Mouse (Mus musculus) MEL (cell line): ENCODE measurements around the gene Mier3. TPM values are rescaled to one million over a fixed set of nuclear protein-coding genes. Genes with fewer than 3 reads are reported as not detected.
"Not testable (repeated sequence)": the region's sequence is repeated elsewhere in the genome, so short reads cannot be mapped to it uniquely, and the experiment has no call there.

ENCODE experiments used
- DNase-seq: peaks from one replicate; pipeline ENCODE4 v3.0.0; 2011; ENCODE audit warnings: low read depth, low spot score
- H3K27ac ChIP-seq: 2 replicates; pipeline ENCODE4 v1.5.1; 2012; ENCODE audit warnings: low read depth, mild to moderate bottlenecking, control low read depth, low read length, moderate library complexity; ENCODE audit not compliant: control insufficient read depth
- H3K27me3 ChIP-seq, 2 experiments: fragments of 150-350 bp in 1 of 2; sonication (generic) in 1 of 2; 2 replicates each; pipeline ENCODE4 v1.6.1; 2012; ENCODE audit warnings: low read length in 2 of 2, mild to moderate bottlenecking in 2 of 2, improper control_type of control experiment in 1 of 2, moderate library complexity in 1 of 2; ENCODE audit not compliant: insufficient read depth in 2 of 2, control insufficient read depth in 1 of 2
- H3K36me3 ChIP-seq, 2 experiments: 2 replicates each; pipeline ENCODE4 v1.6.1; 2012 to 2014; ENCODE audit warnings: low read length in 2 of 2, improper control_type of control experiment in 1 of 2, inconsistent platforms in 1 of 2, mild to moderate bottlenecking in 1 of 2; ENCODE audit not compliant: insufficient read depth in 2 of 2, control insufficient read depth in 1 of 2
- H3K4me1 ChIP-seq, 2 experiments: fragments of 150-350 bp in 1 of 2; sonication (generic) in 1 of 2; 2 replicates each; pipeline ENCODE4 v1.6.1; 2012; ENCODE audit warnings: low read length in 2 of 2, improper control_type of control experiment in 1 of 2, mild to moderate bottlenecking in 1 of 2; ENCODE audit not compliant: insufficient read depth in 2 of 2, control insufficient read depth in 1 of 2
- H3K4me3 ChIP-seq, 2 experiments: fragments of 150-350 bp in 1 of 2; sonication (generic) in 1 of 2; 2 replicates each; pipeline ENCODE4 v1.5.1; 2012; ENCODE audit warnings: low read depth in 2 of 2, low read length in 2 of 2, mild to moderate bottlenecking in 2 of 2, moderate library complexity in 2 of 2, control low read depth in 1 of 2, improper control_type of control experiment in 1 of 2; ENCODE audit not compliant: control insufficient read depth in 1 of 2, insufficient read depth in 1 of 2
- H3K79me2 ChIP-seq: 2 replicates; pipeline ENCODE4 v1.6.1; 2012; ENCODE audit warnings: mild to moderate bottlenecking, low read length, moderate library complexity; ENCODE audit not compliant: control insufficient read depth, poor library complexity, insufficient read depth
- H3K9ac ChIP-seq: 2 replicates; pipeline ENCODE4 v1.6.1; 2012; ENCODE audit warnings: low read depth, mild to moderate bottlenecking, control low read depth, low read length, moderate library complexity; ENCODE audit not compliant: control insufficient read depth, poor library complexity, severe bottlenecking
- H3K9me3 ChIP-seq: fragments of 150-350 bp; sonication (generic); replicated peaks from 2 replicates; pipeline ENCODE4 v1.6.1; 2012; ENCODE audit warnings: mild to moderate bottlenecking, low read length, improper control_type of control experiment, moderate library complexity; ENCODE audit not compliant: insufficient read depth
- BHLHE40 ChIP-seq: IDR thresholded peaks from 2 replicates; pipeline ENCODE4 v1.6.1; 2012; ENCODE audit warnings: low read depth, mild to moderate bottlenecking, inconsistent platforms, low read length, improper control_type of control experiment, borderline replicate concordance
- CHD2 ChIP-seq: IDR thresholded peaks from 2 replicates; pipeline ENCODE4 v1.6.1; 2011; ENCODE audit warnings: low read length, improper control_type of control experiment
- ELF1 ChIP-seq: IDR thresholded peaks from 2 replicates; pipeline ENCODE4 v1.6.1; 2014; ENCODE audit warnings: low read depth, mild to moderate bottlenecking, inconsistent platforms, low read length, improper control_type of control experiment, moderate library complexity
- EP300 ChIP-seq, 2 experiments: IDR thresholded peaks; 2 replicates each; pipeline ENCODE4 v1.6.1; 2011; ENCODE audit warnings: improper control_type of control experiment in 2 of 2, low read length in 2 of 2, low read depth in 1 of 2, mild to moderate bottlenecking in 1 of 2
- ETS1 ChIP-seq: IDR thresholded peaks from 2 replicates; pipeline ENCODE4 v1.6.1; 2012; ENCODE audit warnings: low read depth, mild to moderate bottlenecking, inconsistent platforms, low read length, improper control_type of control experiment, moderate library complexity
- GABPA ChIP-seq: IDR thresholded peaks from 2 replicates; pipeline ENCODE4 v1.6.1; 2012; ENCODE audit warnings: low read depth, mild to moderate bottlenecking, inconsistent platforms, low read length, improper control_type of control experiment, moderate library complexity
- GATA1 ChIP-seq: IDR thresholded peaks from 2 replicates; pipeline ENCODE4 v1.6.1; 2011; ENCODE audit warnings: low read depth, low read length, improper control_type of control experiment
- HCFC1 ChIP-seq: IDR thresholded peaks from 2 replicates; pipeline ENCODE4 v1.6.1; 2012; ENCODE audit warnings: low read depth, mild to moderate bottlenecking, inconsistent platforms, low read length, improper control_type of control experiment, moderate library complexity
- JUND ChIP-seq: IDR thresholded peaks from 2 replicates; pipeline ENCODE4 v1.6.1; 2011; ENCODE audit warnings: low read depth, mild to moderate bottlenecking, improper control_type of control experiment, low read length
- KAT2A ChIP-seq: conservative IDR thresholded peaks from 2 replicates; pipeline ENCODE4 v1.6.1; 2012; ENCODE audit warnings: low read depth, low read length, improper control_type of control experiment, inconsistent platforms
- MAFK ChIP-seq: IDR thresholded peaks from 2 replicates; pipeline ENCODE4 v1.6.1; 2011; ENCODE audit warnings: low read depth, mild to moderate bottlenecking, low read length, improper control_type of control experiment, borderline replicate concordance
- MYB ChIP-seq: IDR thresholded peaks from 2 replicates; pipeline ENCODE4 v1.6.1; 2011; ENCODE audit warnings: mild to moderate bottlenecking, low read depth, low read length, improper control_type of control experiment
- MYC ChIP-seq: IDR thresholded peaks from 2 replicates; pipeline ENCODE4 v1.6.1; 2011; ENCODE audit warnings: low read depth, mild to moderate bottlenecking, low read length, improper control_type of control experiment, moderate library complexity
- POLR2A ChIP-seq, 2 experiments: IDR thresholded peaks; 2 replicates each; pipeline ENCODE4 v1.6.1; 2011 to 2012; ENCODE audit warnings: low read length in 2 of 2, mild to moderate bottlenecking in 2 of 2, control low read depth in 1 of 2, improper control_type of control experiment in 1 of 2, low read depth in 1 of 2, moderate library complexity in 1 of 2; ENCODE audit not compliant: control insufficient read depth in 1 of 2, insufficient read depth in 1 of 2, poor library complexity in 1 of 2
- POLR2AphosphoS2 ChIP-seq: IDR thresholded peaks from 2 replicates; pipeline ENCODE4 v1.6.1; 2011; ENCODE audit warnings: low read length, improper control_type of control experiment
- POLR2AphosphoS5 ChIP-seq: IDR thresholded peaks from 2 replicates; pipeline ENCODE4 v1.6.1; 2012; ENCODE audit warnings: low read depth, borderline replicate concordance, mild to moderate bottlenecking, inconsistent platforms, low read length, moderate library complexity, mixed read lengths
- RAD21 ChIP-seq: IDR thresholded peaks from 2 replicates; pipeline ENCODE4 v1.6.1; 2011; ENCODE audit warnings: mild to moderate bottlenecking, low read depth, low read length, improper control_type of control experiment
- RCOR1 ChIP-seq: IDR thresholded peaks from 2 replicates; pipeline ENCODE4 v1.6.1; 2012; ENCODE audit warnings: low read depth, mild to moderate bottlenecking, inconsistent platforms, low read length, improper control_type of control experiment
- UBTF ChIP-seq: IDR thresholded peaks from 2 replicates; pipeline ENCODE4 v1.6.1; 2012; ENCODE audit warnings: low read depth, mild to moderate bottlenecking, inconsistent platforms, low read length, improper control_type of control experiment, moderate library complexity, borderline replicate concordance; ENCODE audit not compliant: insufficient read depth
- ZC3H11A ChIP-seq: IDR thresholded peaks from 2 replicates; pipeline ENCODE4 v1.6.1; 2012; ENCODE audit warnings: low read depth, mild to moderate bottlenecking, inconsistent platforms, low read length, improper control_type of control experiment
- ZMIZ1 ChIP-seq: IDR thresholded peaks from 2 replicates; pipeline ENCODE4 v1.6.1; 2012; ENCODE audit warnings: low read depth, mild to moderate bottlenecking, inconsistent platforms, low read length, improper control_type of control experiment, moderate library complexity
- ZNF384 ChIP-seq: IDR thresholded peaks from 2 replicates; pipeline ENCODE4 v1.6.1; 2012; ENCODE audit warnings: low read depth, mild to moderate bottlenecking, inconsistent platforms, low read length, improper control_type of control experiment
- polyA plus RNA-seq, 2 experiments: library from polyadenylated mRNA; stranded (reverse) in 1 of 2; unstranded in 1 of 2; fragments of >175 nt in 1 of 2; fragments of >200 nt in 1 of 2; gene quantifications; 2 replicates each; pipeline versions ENCODE4 v1.2.1 to v1.2.4; 2012; ENCODE audit warnings: low replicate concordance in 2 of 2, low read depth in 1 of 2; ENCODE audit not compliant: insufficient read length in 2 of 2, insufficient read depth in 1 of 2, missing spikeins in 1 of 2
- total RNA-seq: library from RNA; depleted of rRNA; stranded (reverse); fragments of 300-350 nt; gene quantifications from 2 replicates; pipeline ENCODE4 v1.2.3, GENCODE M21; 2012

Mier3 gene
- total and polyA plus RNA-seq, 3 experiments, result 12.6 to 15.8 TPM; not detected in 1

- Histone ChIP-seq H3K4me3 (no peak overlapping the region), H3K9ac (no peak overlapping the region), H3K9me3 (no peaks in the 10 kb centered on the region), H3K27me3 (no peaks in the 10 kb centered on the region), H3K79me2 (no peaks in the 10 kb centered on the region), H3K36me3 (peaks cover 0 to 22% of the 10 kb centered on the region in 2 experiments; a peak in 2 of 4 replicates), H3K27ac (no peak overlapping the region), H3K4me1 (no peaks in the 10 kb centered on the region)
- DNase-seq, result no peak
- TF ChIP-seq JUND (no peak), MAFK (no peak), RCOR1 (no peak), EP300 (IDR thresholded peaks at IDR 0.05; ENCODE audit: low read depth in 1 of 2, low read length in 2 of 2) (no peak), ZNF384 (no peak), POLR2AphosphoS2 (no peak), BHLHE40 (no peak), CHD2 (no peak), ETS1 (no peak), GABPA (no peak), POLR2A (IDR thresholded peaks at IDR 0.05; ENCODE audit: control insufficient read depth in 1 of 2, insufficient read depth in 1 of 2, low read depth in 1 of 2, low read length in 2 of 2, poor library complexity in 1 of 2) (no peak), KAT2A (no peak)
These were observed 22.6 kb downstream of the Mier3 start for GRCm38 (mm10) chr13:111703396-111703795.

DNA sequence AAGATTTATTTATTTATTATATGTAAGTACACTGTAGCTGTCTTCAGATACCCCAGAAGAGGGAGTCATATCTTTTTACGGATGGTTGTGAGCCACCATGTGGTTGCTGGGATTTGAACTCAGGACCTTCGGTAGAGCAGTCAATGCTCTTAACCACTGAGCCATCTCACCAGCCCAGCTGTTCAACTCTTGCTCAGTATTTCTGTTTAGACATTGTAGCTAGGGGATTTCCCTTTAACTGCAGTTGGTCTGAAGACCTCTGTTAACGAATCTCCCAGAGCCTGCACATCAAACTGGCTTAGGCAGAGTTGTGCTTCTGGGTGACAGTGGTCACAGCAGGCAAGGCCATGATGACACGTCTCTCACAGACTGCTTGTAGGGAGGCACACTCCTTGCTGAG is 23.2 kb downstream of the Mier3 start:
- not testable (repeated sequence) for DNase-seq, H3K27ac ChIP-seq, H3K9ac ChIP-seq, H3K9me3 ChIP-seq, H3K4me1 ChIP-seq, H3K4me3 ChIP-seq, H3K27me3 ChIP-seq, H3K79me2 ChIP-seq
- H3K36me3 ChIP-seq, result peaks cover 0 to 23% of the 10 kb centered on the region in 2 experiments; a peak in 2 of 4 replicates

- no peak for DNase-seq
- H3K4me3 ChIP-seq, result no peak overlapping the region
- TF ChIP-seq ELF1 (no peak), EP300 (IDR thresholded peaks at IDR 0.05; ENCODE audit: low read depth in 1 of 2, low read length in 2 of 2) (no peak), UBTF (no peak), HCFC1 (no peak), ETS1 (no peak), POLR2AphosphoS5 (no peak), ZC3H11A (no peak), MYB (no peak), MYC (no peak), GATA1 (no peak), GABPA (no peak), RAD21 (no peak), ZMIZ1 (no peak)
- H3K27me3 ChIP-seq, result no peaks in the 10 kb centered on the region
- no peaks in the 10 kb centered on the region for H3K9me3 ChIP-seq
- no peaks in the 10 kb centered on the region for H3K79me2 ChIP-seq
- H3K36me3 ChIP-seq, result peaks cover 0 to 36% of the 10 kb centered on the region in 2 experiments; a peak in 2 of 4 replicates
- no peak overlapping the region for H3K27ac ChIP-seq
- H3K9ac ChIP-seq, result no peak overlapping the region
- no peaks in the 10 kb centered on the region for H3K4me1 ChIP-seq
These were observed 29.8 kb downstream of the Mier3 start for GRCm38 (mm10) chr13:111710531-111710930.
